Mouse (Mus musculus): ENCODE results near the gene Steap1.

DNA sequence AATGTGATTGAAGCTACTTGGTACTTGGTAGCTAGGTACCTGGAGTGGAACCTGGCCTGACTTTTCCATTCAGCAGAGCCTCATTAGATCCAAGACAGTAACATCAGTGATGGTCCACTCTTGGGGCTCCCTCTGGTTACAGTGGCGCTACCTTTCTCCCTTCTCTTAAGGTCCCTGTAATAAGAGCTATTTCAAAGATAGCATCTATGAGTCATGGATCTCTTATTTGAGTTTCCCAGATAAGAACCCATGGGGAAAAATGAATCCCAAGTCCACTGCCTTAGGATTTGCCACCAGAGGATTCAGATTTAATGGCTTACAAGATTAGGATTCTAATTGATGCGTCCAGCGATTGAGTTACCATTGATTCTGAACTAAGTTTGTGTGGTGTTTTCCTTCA lies 16.9 kb downstream of the Steap1 start:
- TF ChIP-seq CTCF (IDR thresholded peaks at IDR 0.05; ENCODE audit: extremely low read depth, insufficient read depth, low read length): no peak
- no peak for TF ChIP-seq POLR2A (IDR thresholded peaks at IDR 0.05; ENCODE audit: extremely low read depth, insufficient read depth, low read length)

All from cortical plate, adult 2 months (tissue).